Mouse (Mus musculus) heart, embryonic 16.5 days (tissue): ENCODE results near the gene Adk. TPM values are rescaled to one million over a fixed set of nuclear protein-coding genes. Genes with fewer than 3 reads are reported as not detected.

Experiments
- polyA plus RNA-seq: library from polyadenylated mRNA; unstranded; fragments of >200 nt; fragmentation: Nextera tagmentation; extraction: Ambion mirVana; gene quantifications from 2 replicates; pipeline ENCODE4 v1.2.1, GENCODE M21; 2015

The Adk gene
- polyA plus RNA-seq, 1 experiment from 2014 or later: 222 TPM

Other genes starting within 250 kb of the Adk start
- 1.2 and 1.9 TPM in 2 replicates for gene Plau, start 215.9 kb upstream of the Adk start, polyA plus RNA-seq
- gene Vcl, start 123.2 kb upstream of the Adk start, polyA plus RNA-seq: 89.3 and 97.0 TPM in 2 replicates
- 54.4 and 60.7 TPM in 2 replicates for gene Ap3m1, start 66 bp upstream of the Adk start, polyA plus RNA-seq